Mouse (Mus musculus): ENCODE data around the gene Igf1. TPM values are rescaled to one million over a fixed set of nuclear protein-coding genes. Genes with fewer than 3 reads are reported as not detected.

Gene Igf1
- polyA plus RNA-seq, 1 experiment from 2014 or later = 20.5 TPM

GRCm38 (mm10) chr10:87866448-87866847 is 8.4 kb downstream of the Igf1 start:
- no peak overlapping the region for H3K27ac ChIP-seq (ENCODE audit: low read length)
- 0 out of 2 replicates have a peak, but pooled peaks cover 4% of the 10 kb centered on the region for H3K4me1 ChIP-seq (ENCODE audit: insufficient read depth, low read depth, low read length)
- TF ChIP-seq CTCF (IDR thresholded peaks at IDR 0.05) (no peak), EP300 (IDR thresholded peaks at IDR 0.05) (peak; percentile 90)
- no peak overlapping the region for H3K4me3 ChIP-seq (ENCODE audit: low read depth, low read length)
- no peaks in the 10 kb centered on the region for H3K27me3 ChIP-seq (replicated peaks; ENCODE audit: insufficient read depth, low read length)
- peak; percentile 77 for ATAC-seq
- no peak overlapping the region; the same call in 1 of the 2 replicates for H3K4me2 ChIP-seq (replicated peaks; ENCODE audit: low read depth, low read length)
- H3K36me3 ChIP-seq (ENCODE audit: insufficient read depth, low read length) = no peaks in the 10 kb centered on the region
- WGBS = 27% methylated on average over 8 of the region's 8 CpGs
- no peak overlapping the region for H3K9ac ChIP-seq (replicated peaks; ENCODE audit: low read depth)
- no peaks in the 10 kb centered on the region for H3K9me3 ChIP-seq (ENCODE audit: low read length)
- peak; percentile 8 for DNase-seq (ENCODE audit: low spot score)

- no peak overlapping the region for H3K4me3 ChIP-seq (ENCODE audit: low read depth, low read length)
- 47% methylated on average over 2 of the region's 2 CpGs for WGBS
- no peak overlapping the region for H3K9ac ChIP-seq (replicated peaks; ENCODE audit: low read depth)
- H3K4me2 ChIP-seq (replicated peaks; ENCODE audit: low read depth, low read length) = no peak overlapping the region
- H3K4me1 ChIP-seq (ENCODE audit: insufficient read depth, low read depth, low read length) = peaks cover 5% of the 10 kb centered on the region; the same call in 1 of the 2 replicates
- no peaks in the 10 kb centered on the region for H3K9me3 ChIP-seq (ENCODE audit: low read length)
- no peaks in the 10 kb centered on the region for H3K36me3 ChIP-seq (ENCODE audit: insufficient read depth, low read length)
- H3K27me3 ChIP-seq (replicated peaks; ENCODE audit: insufficient read depth, low read length) = no peaks in the 10 kb centered on the region
- H3K27ac ChIP-seq (ENCODE audit: low read length) = no peak overlapping the region
- TF ChIP-seq CTCF (IDR thresholded peaks at IDR 0.05) (no peak), EP300 (IDR thresholded peaks at IDR 0.05) (no peak)
- DNase-seq (ENCODE audit: low spot score) (no peak), ATAC-seq (no peak)
Observed at GRCm38 (mm10) chr10:87867217-87867616, 9.2 kb downstream of the Igf1 start.

GRCm38 (mm10) chr10:87867631-87868030 is 9.6 kb downstream of the Igf1 start:
- Histone ChIP-seq H3K27me3 (replicated peaks; ENCODE audit: insufficient read depth, low read length) (no peaks in the 10 kb centered on the region), H3K9me3 (ENCODE audit: low read length) (no peaks in the 10 kb centered on the region), H3K36me3 (ENCODE audit: insufficient read depth, low read length) (no peaks in the 10 kb centered on the region), H3K9ac (replicated peaks; ENCODE audit: low read depth) (no peak overlapping the region), H3K4me1 (ENCODE audit: insufficient read depth, low read depth, low read length) (peaks cover 8% of the 10 kb centered on the region; the same call in 1 of the 2 replicates), H3K4me2 (replicated peaks; ENCODE audit: low read depth, low read length) (no peak overlapping the region), H3K27ac (ENCODE audit: low read length) (no peak overlapping the region), H3K4me3 (ENCODE audit: low read depth, low read length) (no peak overlapping the region)
- 66% methylated on average over 4 of the region's 4 CpGs for WGBS
- TF ChIP-seq EP300 (IDR thresholded peaks at IDR 0.05) (no peak), CTCF (IDR thresholded peaks at IDR 0.05) (no peak)
- DNase-seq (ENCODE audit: low spot score) (no peak), ATAC-seq (no peak)

GRCm38 (mm10) chr10:87868349-87869053 is 10.4 kb downstream of the Igf1 start:
- no peak overlapping the region for H3K9ac ChIP-seq (replicated peaks; ENCODE audit: low read depth)
- no peak overlapping the region for H3K4me2 ChIP-seq (replicated peaks; ENCODE audit: low read depth, low read length)
- TF ChIP-seq EP300 (IDR thresholded peaks at IDR 0.05) (no peak), CTCF (IDR thresholded peaks at IDR 0.05) (no peak)
- no peaks in the 10 kb centered on the region for H3K9me3 ChIP-seq (ENCODE audit: low read length)
- 83% methylated on average over 9 of the region's 9 CpGs for WGBS
- ATAC-seq = no peak
- no peaks in the 10 kb centered on the region for H3K27me3 ChIP-seq (replicated peaks; ENCODE audit: insufficient read depth, low read length)
- DNase-seq (ENCODE audit: low spot score) = no peak
- peaks cover 8% of the 10 kb centered on the region; the same call in 1 of the 2 replicates for H3K4me1 ChIP-seq (ENCODE audit: insufficient read depth, low read depth, low read length)
- H3K4me3 ChIP-seq (ENCODE audit: low read depth, low read length) = no peak overlapping the region
- H3K27ac ChIP-seq (ENCODE audit: low read length) = no peak overlapping the region
- no peaks in the 10 kb centered on the region for H3K36me3 ChIP-seq (ENCODE audit: insufficient read depth, low read length)

GRCm38 (mm10) chr10:87869151-87869550 is 11.1 kb downstream of the Igf1 start:
- Histone ChIP-seq H3K27ac (ENCODE audit: low read length) (no peak overlapping the region), H3K27me3 (replicated peaks; ENCODE audit: insufficient read depth, low read length) (no peaks in the 10 kb centered on the region), H3K4me2 (replicated peaks; ENCODE audit: low read depth, low read length) (no peak overlapping the region), H3K4me1 (ENCODE audit: insufficient read depth, low read depth, low read length) (peaks cover 8% of the 10 kb centered on the region; the same call in 1 of the 2 replicates), H3K9me3 (ENCODE audit: low read length) (no peaks in the 10 kb centered on the region), H3K9ac (replicated peaks; ENCODE audit: low read depth) (no peak overlapping the region), H3K4me3 (ENCODE audit: low read depth, low read length) (no peak overlapping the region), H3K36me3 (ENCODE audit: insufficient read depth, low read length) (no peaks in the 10 kb centered on the region)
- TF ChIP-seq EP300 (IDR thresholded peaks at IDR 0.05) (no peak), CTCF (IDR thresholded peaks at IDR 0.05) (no peak)
- WGBS = 80% methylated on average over 2 of the region's 2 CpGs
- ATAC-seq (no peak), DNase-seq (ENCODE audit: low spot score) (no peak)

- peaks cover 8% of the 10 kb centered on the region; the same call in 1 of the 2 replicates for H3K4me1 ChIP-seq (ENCODE audit: insufficient read depth, low read depth, low read length)
- no peaks in the 10 kb centered on the region for H3K27me3 ChIP-seq (replicated peaks; ENCODE audit: insufficient read depth, low read length)
- DNase-seq (ENCODE audit: low spot score) (no peak), ATAC-seq (no peak)
- no peaks in the 10 kb centered on the region for H3K36me3 ChIP-seq (ENCODE audit: insufficient read depth, low read length)
- no peak overlapping the region for H3K27ac ChIP-seq (ENCODE audit: low read length)
- TF ChIP-seq CTCF (IDR thresholded peaks at IDR 0.05) (no peak), EP300 (IDR thresholded peaks at IDR 0.05) (no peak)
- no peak overlapping the region for H3K4me2 ChIP-seq (replicated peaks; ENCODE audit: low read depth, low read length)
- H3K9ac ChIP-seq (replicated peaks; ENCODE audit: low read depth) = no peak overlapping the region
- 70% methylated on average over 1 of the region's 1 CpGs for WGBS
- no peaks in the 10 kb centered on the region for H3K9me3 ChIP-seq (ENCODE audit: low read length)
- no peak overlapping the region for H3K4me3 ChIP-seq (ENCODE audit: low read depth, low read length)
Observed at GRCm38 (mm10) chr10:87869691-87870090, 11.6 kb downstream of the Igf1 start.
